Mouse (Mus musculus): ENCODE measurements around the gene Pigv.
A peak's percentile ranks its signal among the peaks of the same experiment; 100 is the strongest.

Gene Pigv

DNA sequence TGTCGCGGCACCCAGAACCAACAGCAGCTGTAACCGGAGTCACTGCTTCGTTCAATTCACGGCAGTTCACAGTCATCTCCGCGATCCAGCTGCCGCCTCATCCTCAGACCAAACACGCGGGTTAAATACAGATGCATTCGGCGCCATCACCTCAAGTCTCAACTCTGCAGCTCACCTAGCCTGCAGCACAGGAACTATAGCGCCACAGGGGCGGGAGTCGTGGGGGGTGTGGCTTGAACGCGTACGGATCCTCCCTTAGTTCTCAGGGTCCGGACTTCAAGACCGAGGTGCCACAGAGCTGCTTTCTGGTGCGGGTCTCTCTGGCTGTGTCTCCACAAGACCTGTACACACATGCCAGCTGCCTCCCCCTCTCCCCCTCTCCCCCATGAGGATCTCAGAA is 26.8 kb downstream of the Pigv start:
- DNase-seq (ENCODE audit: low read depth, low spot score) = no peak

DNA sequence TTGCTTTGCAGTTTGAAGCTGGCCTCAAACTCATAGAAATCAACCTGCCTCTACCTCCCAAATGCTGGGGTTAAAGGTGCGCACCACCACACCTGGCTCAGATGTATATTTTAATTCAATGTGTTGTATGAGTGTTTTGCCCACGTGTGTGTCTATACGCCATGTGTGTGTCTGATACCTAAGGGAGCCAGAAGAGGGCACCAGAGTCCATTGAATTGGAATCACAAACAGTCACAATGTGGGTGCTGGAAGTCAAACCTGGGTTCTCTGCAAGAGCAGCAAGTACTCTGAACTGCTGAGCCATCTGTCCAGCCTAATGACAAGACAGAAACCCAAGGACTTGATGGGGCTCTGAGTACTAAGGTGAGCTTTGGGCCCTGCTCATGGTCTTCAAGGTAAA is 27.3 kb downstream of the Pigv start:
- no peak for DNase-seq (ENCODE audit: low read depth, low spot score)

DNA sequence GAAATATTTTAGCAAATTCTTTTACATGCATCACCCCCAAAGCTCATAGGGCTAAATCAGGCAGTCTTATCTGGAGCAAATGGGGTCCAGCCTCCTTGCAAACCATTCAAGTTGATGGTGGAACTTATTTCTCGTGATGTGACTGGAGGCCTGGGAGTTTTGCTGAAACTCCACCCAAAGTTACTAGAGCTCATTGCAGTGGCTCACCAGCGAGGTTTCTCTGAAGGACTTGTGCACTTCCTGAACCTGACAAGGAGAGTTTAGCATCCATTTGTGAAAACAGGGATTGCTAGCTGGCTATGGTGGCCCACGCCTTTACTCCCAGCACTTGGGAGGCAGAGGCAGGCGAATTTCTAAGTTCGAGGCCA is 38.4 kb downstream of the Pigv start:
- no peak for DNase-seq (ENCODE audit: low read depth, low spot score)

DNA sequence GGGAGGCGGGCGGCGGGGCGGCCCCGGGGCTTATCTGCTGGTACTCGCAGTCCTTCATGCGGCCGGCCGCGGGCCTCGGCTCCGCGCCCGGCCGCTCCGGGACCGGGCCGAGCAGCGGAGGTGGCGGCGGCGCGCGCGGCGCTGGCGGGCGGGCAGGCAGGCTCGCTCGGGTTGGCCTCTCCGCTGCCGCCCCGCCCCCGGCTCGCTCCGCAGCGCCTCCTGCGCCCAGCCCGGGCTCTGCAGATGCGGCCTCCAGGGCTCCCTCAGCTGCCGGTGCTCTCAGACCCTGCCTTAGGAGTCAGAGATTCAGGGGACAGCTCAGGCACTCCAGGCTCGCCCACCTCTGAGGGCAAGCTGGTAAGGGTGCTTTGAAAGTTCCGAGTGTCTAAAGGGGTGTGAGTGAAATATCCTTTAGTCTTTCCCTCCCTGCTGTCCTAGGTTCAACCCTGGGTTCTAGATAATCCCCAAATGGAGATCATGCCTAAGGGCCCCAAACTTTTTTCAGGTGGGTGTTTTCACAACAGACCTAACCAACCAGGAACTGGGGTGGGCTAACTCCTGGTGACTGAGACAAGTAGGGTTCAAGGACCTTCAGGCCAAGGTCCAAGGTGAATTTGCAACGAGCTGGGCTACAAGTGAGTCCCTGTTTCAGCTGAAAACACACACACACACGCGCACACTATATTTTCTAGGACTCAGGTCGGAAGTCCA is 39.0 kb downstream of the Pigv start:
- DNase-seq (ENCODE audit: low read depth, low spot score) = peak; percentile 88

DNA sequence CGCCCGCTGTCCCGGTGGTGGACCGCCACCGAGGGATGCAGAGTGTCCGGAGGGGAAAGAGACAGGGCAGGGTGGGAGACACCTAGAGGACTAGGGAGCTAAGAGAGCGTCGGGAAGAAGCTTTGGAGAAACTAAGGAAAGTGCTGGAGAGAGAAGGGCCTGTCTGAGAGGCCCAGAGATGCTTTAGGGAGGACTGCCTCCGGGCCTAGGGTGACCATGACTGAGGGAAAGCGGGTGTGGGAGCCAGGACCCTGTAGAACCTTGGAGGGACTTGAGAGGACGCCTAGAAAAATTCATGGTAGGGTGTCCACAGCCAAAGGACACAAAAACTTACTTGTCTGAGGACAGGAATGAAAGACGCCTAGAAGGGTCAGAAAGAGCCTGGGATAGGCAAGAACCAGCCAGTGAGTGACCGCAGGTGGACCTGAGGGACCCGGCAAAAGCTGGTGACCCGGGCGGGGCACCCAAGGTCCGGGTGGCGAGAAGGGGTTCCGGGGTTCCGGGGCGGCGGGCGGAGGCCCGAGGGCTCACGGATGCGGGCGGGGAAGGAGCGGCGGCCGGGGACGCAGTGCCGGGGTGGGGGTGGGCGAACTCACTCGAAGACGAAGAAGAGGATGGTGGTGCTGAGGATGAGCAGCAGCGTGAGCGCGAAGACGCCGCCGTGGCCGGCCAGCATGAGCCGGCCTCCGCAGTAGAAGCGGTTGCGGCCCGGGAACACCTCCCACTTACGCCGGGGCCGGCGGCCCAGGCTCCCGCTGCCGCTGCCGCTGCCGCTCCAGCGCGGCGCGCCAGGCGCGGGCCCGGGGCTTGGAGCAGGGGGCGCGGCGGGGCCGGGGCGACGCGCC is 39.7 kb downstream of the Pigv start:
- peak; percentile 61 for DNase-seq (ENCODE audit: low read depth, low spot score)

DNA sequence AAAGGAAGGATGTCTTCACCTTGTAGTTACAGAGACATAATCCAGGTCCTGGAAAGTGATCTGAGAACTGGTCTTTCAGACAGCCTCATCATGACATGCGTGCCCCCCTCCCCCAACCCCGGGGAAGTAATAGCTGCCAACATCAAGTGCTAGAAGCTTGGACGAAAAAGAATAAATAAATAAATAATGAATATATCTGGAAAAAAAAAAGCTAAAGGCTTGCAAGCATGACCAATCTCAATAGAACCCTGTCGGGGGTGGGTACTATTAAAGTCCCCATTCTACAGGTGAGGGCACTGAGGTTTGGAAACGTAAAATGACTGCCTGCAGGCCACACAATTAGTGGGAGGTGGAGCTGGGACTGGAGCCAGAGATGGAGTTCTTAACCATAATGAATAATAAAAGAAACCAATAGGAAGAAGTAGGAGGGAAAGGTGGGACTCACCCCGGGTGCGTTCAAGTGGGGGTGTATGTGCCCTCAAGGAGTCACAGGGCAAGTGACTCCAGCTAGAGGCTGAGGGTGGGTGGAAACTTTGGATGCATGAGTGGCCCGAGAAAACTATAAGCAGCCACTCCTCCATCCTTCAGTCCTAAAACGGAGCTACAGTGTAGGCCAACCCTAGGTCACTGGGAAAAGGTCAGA is 40.6 kb downstream of the Pigv start:
- peak; percentile 54 for DNase-seq (ENCODE audit: low read depth, low spot score)

DNA sequence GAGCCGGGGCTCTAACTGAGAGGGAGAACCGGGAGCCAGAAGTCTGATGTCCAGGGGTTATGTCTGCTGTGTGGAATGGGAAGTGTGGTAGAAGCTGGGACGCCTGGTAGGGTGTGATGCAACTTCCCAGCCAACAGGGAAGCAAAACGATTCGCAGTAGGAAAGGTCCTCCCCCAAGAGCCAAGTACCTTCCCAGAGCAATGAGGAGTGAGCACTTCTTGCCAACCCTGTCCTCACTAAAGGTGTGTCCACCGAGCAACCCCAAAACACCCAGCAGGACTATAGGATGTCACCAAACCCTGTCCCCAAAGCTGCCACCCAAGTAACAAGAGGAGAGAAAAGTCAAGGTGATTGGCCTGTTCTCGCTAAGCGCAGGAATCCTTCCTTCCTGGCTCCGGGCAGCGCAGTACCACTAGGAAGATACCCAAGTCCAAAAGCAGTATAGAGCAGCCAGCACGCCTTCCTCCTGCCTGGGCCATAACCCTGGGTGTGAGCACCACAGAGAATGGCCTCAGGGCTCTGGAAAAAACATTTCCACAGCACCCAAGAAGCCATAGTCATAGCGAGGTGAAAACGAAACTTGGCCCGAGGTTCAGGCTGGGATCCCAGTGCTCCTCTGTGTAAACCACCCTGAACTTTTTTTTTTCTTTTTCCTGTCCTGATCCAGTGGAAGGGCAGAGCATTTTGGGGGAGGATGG is 41.2 kb downstream of the Pigv start:
- DNase-seq (ENCODE audit: low read depth, low spot score) = peak; percentile 66

GRCm38 (mm10) chr4:133630326-133630920 is 42.0 kb downstream of the Pigv start:
- no peak for DNase-seq (ENCODE audit: low read depth, low spot score)

- DNase-seq (ENCODE audit: low read depth, low spot score) = peak; percentile 72
Observed at GRCm38 (mm10) chr4:133629191-133629590, 43.3 kb downstream of the Pigv start.

GRCm38 (mm10) chr4:133628517-133628916 is 43.9 kb downstream of the Pigv start:
- DNase-seq (ENCODE audit: low read depth, low spot score) = no peak

- DNase-seq (ENCODE audit: low read depth, low spot score) = no peak
Observed at GRCm38 (mm10) chr4:133627039-133627438, 45.4 kb downstream of the Pigv start.

DNA sequence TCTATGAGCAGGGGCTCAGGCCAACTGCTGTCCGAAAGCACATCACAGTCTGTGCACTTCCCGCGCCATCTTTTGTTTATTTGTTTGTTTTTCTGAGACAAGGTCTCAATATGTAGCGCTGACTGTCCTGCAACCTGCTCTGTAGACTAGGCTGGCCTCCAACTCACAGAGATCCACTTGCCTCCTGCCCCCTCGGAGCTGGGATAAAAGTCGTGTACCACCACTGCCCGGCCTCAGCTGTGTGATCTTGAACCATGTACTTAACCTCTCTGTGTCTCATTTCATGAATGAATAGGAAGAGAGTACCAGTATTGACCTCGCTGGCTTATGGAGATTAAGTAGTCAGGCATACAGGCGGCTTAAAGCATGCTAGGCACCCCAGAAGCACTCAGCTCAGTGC is 45.8 kb downstream of the Pigv start:
- DNase-seq (ENCODE audit: low read depth, low spot score) = no peak

DNA sequence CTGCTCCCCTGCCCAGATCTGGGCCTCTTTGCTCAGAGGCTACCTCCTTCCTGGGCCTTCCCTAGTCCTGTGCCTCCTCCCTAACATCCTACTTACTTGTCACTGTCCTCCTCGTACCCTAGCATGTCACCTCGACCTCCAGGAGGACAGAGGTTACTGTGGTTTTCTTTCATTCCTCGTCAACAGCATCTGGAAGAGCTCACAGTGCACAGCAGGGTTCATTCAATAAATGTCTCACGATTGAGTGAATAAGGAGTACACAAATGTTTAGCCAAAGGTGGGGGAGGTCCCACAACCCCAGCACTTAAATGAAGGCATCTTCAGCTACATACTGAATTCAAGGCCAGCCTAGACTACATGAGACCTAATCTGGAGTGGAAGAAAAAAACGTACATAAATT is 46.2 kb downstream of the Pigv start:
- DNase-seq (ENCODE audit: low read depth, low spot score) = no peak

- peak; percentile 87 for DNase-seq (ENCODE audit: low read depth, low spot score)
Observed at GRCm38 (mm10) chr4:133625621-133626071, 46.8 kb downstream of the Pigv start.

DNA sequence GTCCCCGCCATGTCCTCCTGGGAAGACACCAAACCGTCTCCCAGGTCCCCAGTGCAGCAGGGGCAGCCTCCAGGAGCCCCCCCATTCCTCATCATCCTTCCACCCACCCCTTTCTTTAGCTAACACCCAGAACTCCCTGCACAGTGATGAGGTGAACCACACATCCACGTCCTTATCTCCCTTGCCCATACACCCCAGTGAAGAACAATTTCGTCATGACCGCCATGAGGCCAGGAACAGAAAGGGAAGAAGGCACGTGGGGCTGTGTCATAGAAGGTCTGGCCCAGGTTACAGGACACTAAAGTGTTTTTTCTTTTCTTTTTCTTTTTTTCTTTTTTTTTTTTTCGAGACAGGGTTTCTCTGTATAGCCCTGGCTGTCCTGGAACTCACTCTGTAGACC is 47.6 kb downstream of the Pigv start:
- DNase-seq (ENCODE audit: low read depth, low spot score) = peak; percentile 60

GRCm38 (mm10) chr4:133622161-133622695 is 50.2 kb downstream of the Pigv start:
- DNase-seq (ENCODE audit: low read depth, low spot score) = peak; percentile 90

DNA sequence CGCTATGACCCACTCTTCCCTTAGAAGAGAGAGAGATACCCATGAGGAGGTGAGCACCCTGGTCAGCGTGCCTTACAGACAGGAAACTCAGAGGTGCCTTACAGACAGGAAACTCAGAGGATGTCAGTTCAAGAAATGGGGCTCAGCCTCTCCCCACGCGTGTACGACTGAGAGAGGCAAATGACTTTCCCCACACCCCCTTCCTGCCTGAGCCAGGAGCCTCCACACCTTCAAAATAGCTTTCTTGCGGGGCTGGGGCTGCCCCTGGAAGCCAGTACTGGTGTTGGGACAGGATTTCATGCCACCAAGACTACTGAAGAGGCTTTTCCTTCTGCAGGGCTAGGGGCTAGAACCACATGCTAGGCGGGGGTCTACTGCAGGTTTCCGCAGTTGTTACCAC is 51.8 kb downstream of the Pigv start:
- DNase-seq (ENCODE audit: low read depth, low spot score) = peak; percentile 87

DNA sequence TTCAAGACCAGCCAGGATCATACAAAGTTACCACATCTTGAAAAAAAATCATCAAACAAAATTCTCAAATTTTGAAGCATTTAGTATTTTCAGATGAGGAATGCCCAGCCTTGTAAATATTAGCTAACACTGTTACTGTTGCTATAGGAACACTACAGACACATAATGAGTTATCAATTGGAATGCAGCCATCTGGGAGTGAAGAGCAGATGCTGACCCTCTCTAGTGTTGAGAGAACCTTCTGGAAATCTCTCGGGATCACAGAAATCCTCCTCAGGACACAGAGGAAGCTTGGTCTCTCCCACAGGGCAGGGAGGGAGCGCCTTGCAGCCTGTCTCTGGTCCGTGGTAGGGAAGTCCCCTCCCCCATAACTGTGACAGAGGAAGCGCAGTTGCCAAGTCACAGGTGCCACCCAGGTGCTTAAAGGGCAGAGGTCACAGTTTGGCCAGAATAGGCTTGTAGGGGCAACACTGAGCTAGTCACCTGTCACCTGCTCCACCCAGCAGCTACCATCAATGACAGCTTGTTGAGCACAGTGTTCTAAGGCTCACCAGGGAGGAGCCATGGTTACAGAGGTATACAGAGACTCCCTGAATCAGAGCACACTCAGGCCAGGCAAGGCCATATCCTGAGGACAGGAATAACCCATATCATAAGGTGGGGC is 52.8 kb downstream of the Pigv start:
- peak; percentile 59 for DNase-seq (ENCODE audit: low read depth, low spot score)

GRCm38 (mm10) chr4:133617936-133618335 is 54.5 kb downstream of the Pigv start:
- no peak for DNase-seq (ENCODE audit: low read depth, low spot score)

DNA sequence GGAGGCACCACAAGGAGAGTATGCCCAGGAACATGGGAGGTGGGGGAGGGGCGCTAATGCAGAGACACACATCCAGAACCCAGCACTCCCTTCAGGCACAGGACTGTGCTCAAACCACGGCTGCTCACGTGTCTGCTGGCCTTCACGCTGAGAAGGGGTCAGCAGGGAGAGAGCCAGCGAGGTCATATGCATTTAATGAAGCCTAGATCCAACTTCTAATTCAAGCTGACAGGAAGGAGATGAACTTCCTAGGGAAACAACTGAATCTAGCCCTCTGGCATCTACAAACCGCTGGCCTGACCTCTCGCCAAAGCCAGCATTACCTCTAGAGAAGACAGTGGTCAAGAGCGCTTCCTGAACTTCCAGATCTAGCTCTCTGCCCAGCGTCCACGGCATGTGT is 57.0 kb downstream of the Pigv start:
- DNase-seq (ENCODE audit: low read depth, low spot score) = no peak
